Mouse (Mus musculus): ENCODE measurements at regions not wholly inside any gene's neighbourhood (a gene's known extent, or its start where the extent isn't known, plus 50 kb on each side); places are given as distances from the start of the nearest gene placed in this dataset.

DNA sequence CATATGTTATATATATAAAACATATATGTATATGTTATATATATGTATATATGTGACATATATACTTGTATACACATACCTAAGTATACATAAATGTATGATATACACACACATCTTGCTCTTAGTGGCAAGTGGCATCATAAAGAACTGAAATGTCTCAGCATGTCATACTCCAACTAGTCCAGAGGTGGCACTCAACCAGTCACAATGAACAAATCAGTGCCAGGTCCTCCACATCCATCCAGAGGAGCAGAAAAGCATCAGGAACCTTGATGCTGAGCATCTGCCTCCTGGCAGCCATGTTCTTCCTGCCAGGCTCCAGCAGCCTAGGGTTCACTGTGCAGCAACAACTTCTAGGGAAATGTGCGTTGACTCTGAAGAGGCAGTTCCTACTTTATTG lies 405.2 kb upstream of the Mki67 start:
- WGBS = 81% methylated on average over 1 of the region's 1 CpGs

DNA sequence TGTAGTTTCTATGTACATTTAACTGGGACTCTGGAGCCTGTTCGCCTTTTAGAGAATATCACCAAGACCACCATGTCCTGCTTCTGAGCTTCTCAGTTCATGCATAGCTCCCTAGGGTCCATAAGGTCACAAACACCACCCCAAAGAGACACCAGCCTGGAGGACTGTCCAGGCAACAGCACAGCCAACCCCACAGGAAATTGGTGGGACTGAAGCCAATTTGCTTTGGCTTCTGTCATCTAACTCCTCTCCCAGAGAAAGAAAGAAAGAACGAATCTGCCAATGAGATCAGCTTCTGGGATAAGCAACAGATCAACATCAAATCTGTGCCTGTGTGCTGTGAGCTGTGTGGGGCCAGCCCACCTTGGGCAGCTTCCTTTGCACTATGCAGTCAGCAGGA lies 408.6 kb upstream of the Mki67 start:
- H3K27me3 ChIP-seq (ENCODE audit: low read depth, poor library complexity, severe bottlenecking) = peaks cover 23% of the 10 kb centered on the region
- H3K4me1 ChIP-seq = peaks cover 23% of the 10 kb centered on the region
- no peak overlapping the region for H3K4me3 ChIP-seq
- DNase-seq (ENCODE audit: low spot score) = no peak
- 79% methylated on average over 2 of the region's 2 CpGs for WGBS
- no peak overlapping the region for H3K27ac ChIP-seq (replicated peaks)
- H3K9me3 ChIP-seq (replicated peaks) = no peaks in the 10 kb centered on the region
- H3K36me3 ChIP-seq = no peaks in the 10 kb centered on the region

More for the DNA sequence above, 405.2 kb upstream of the Mki67 start:
- no peaks in the 10 kb centered on the region for H3K36me3 ChIP-seq
- no peak for DNase-seq (ENCODE audit: low spot score)
- no peaks in the 10 kb centered on the region for H3K9me3 ChIP-seq (replicated peaks)
- no peak overlapping the region for H3K4me3 ChIP-seq
- peaks cover 18% of the 10 kb centered on the region for H3K27me3 ChIP-seq (ENCODE audit: low read depth, poor library complexity, severe bottlenecking)
- peaks cover 15% of the 10 kb centered on the region for H3K4me1 ChIP-seq
- H3K27ac ChIP-seq (replicated peaks) = no peak overlapping the region

- WGBS = 91% methylated on average over 3 of the region's 3 CpGs
- Histone ChIP-seq H3K9me3 (replicated peaks) (no peaks in the 10 kb centered on the region), H3K27me3 (ENCODE audit: low read depth, poor library complexity, severe bottlenecking) (peaks cover 23% of the 10 kb centered on the region), H3K4me1 (peaks cover 26% of the 10 kb centered on the region), H3K27ac (replicated peaks) (no peak overlapping the region), H3K36me3 (no peaks in the 10 kb centered on the region), H3K4me3 (no peak overlapping the region)
- DNase-seq (ENCODE audit: low spot score) = no peak
Observed at GRCm38 (mm10) chr7:136126393-136126792, 410.2 kb upstream of the Mki67 start.

GRCm38 (mm10) chr7:136127576-136127975 lies 411.4 kb upstream of the Mki67 start:
- DNase-seq (ENCODE audit: low spot score) = no peak
- no peak overlapping the region for H3K27ac ChIP-seq (replicated peaks)
- no peaks in the 10 kb centered on the region for H3K36me3 ChIP-seq
- H3K9me3 ChIP-seq (replicated peaks) = 0 out of 2 replicates have a peak, but pooled peaks cover 5% of the 10 kb centered on the region
- peaks cover 23% of the 10 kb centered on the region for H3K27me3 ChIP-seq (ENCODE audit: low read depth, poor library complexity, severe bottlenecking)
- no peak overlapping the region for H3K4me3 ChIP-seq
- H3K4me1 ChIP-seq = peaks cover 27% of the 10 kb centered on the region
- WGBS = 72% methylated on average over 2 of the region's 2 CpGs

DNA sequence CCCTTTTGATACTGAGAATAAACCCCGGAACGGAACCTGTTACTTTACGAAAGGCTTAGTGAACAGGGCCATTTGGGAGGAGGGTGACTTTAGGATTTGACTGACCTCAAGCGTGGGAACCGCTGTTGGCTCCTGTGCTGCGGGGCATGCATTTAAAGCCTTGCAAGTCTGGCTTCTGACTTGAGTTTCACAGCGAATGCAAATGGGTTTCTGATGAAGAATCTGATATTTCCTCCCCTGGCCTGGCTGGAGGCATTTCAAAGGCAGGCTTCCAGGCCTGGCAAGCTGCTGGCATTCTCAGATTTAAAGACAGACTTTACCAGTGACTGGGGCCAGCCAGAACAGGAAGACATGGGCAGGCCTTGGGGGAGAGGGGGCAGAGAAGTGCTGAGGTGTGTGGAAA lies 413.6 kb upstream of the Mki67 start:
- H3K27ac ChIP-seq (replicated peaks) = 0 out of 2 replicates have a peak overlapping the region, but pooled peaks have one; percentile 55
- H3K36me3 ChIP-seq = no peaks in the 10 kb centered on the region
- no peak overlapping the region for H3K4me3 ChIP-seq
- 30% methylated on average over 7 of the region's 7 CpGs for WGBS
- H3K27me3 ChIP-seq (ENCODE audit: low read depth, poor library complexity, severe bottlenecking) = peaks cover 20% of the 10 kb centered on the region
- H3K9me3 ChIP-seq (replicated peaks) = 0 out of 2 replicates have a peak, but pooled peaks cover 5% of the 10 kb centered on the region
- peak; percentile 51 for DNase-seq (ENCODE audit: low spot score)
- peaks cover 33% of the 10 kb centered on the region for H3K4me1 ChIP-seq

- no peak overlapping the region for H3K27ac ChIP-seq (replicated peaks)
- H3K9me3 ChIP-seq (replicated peaks) = 0 out of 2 replicates have a peak, but pooled peaks cover 5% of the 10 kb centered on the region
- no peaks in the 10 kb centered on the region for H3K36me3 ChIP-seq
- H3K4me3 ChIP-seq = no peak overlapping the region
- 18% methylated on average over 10 of the region's 10 CpGs for WGBS
- H3K27me3 ChIP-seq (ENCODE audit: low read depth, poor library complexity, severe bottlenecking) = peaks cover 12% of the 10 kb centered on the region
- peak; percentile 39 for DNase-seq (ENCODE audit: low spot score)
- peaks cover 38% of the 10 kb centered on the region for H3K4me1 ChIP-seq
Observed at GRCm38 (mm10) chr7:136130666-136131239, 414.6 kb upstream of the Mki67 start.

DNA sequence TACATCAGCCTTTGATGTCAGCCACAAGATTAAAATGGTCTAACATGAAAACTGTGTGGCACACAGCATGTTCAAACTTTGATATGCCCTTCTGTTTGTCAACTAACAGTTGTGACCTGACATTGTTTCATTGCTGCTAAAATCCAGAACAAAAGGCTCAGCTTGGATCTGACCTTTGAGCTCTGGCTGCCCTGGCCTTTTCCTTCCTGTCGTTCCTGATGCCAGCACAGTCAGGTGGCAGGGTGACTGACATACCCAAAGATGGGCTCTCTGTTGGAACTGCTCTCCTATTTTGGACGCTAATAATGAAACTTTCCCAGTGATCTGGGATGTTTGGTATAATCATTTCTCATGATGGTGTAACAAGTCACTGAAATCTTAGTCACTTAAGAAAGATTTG lies 416.8 kb upstream of the Mki67 start:
- no peak overlapping the region for H3K27ac ChIP-seq (replicated peaks)
- 0 out of 2 replicates have a peak, but pooled peaks cover 5% of the 10 kb centered on the region for H3K9me3 ChIP-seq (replicated peaks)
- WGBS = 56% methylated on average over 2 of the region's 2 CpGs
- DNase-seq (ENCODE audit: low spot score) = no peak
- peaks cover 11% of the 10 kb centered on the region; the same call in 1 of the 2 replicates for H3K27me3 ChIP-seq (ENCODE audit: low read depth, poor library complexity, severe bottlenecking)
- H3K4me3 ChIP-seq = no peak overlapping the region
- H3K4me1 ChIP-seq = peaks cover 58% of the 10 kb centered on the region
- H3K36me3 ChIP-seq = no peaks in the 10 kb centered on the region

DNA sequence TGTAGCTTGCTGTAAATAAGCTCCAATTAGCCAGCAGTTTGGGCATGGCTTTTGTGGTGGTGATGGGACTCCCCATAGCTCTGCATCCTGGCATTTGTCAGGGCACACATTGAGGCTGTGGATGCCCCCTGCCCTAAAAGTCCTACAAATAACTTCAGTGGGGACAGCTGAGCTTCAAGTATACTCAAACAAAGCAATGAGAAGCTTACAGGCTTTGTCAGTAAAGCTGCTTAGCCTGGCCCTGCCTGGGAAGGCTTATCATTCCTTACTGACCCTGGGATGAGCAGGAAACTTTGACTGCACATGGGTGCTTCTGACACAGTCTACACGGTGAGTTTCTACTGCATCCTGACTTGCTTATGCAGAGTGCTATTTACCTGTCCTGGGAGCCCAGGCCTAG lies 420.5 kb upstream of the Mki67 start:
- Histone ChIP-seq H3K4me1 (peaks cover 42% of the 10 kb centered on the region), H3K27ac (replicated peaks) (0 out of 2 replicates have a peak overlapping the region, but pooled peaks have one; percentile 7), H3K9me3 (replicated peaks) (0 out of 2 replicates have a peak, but pooled peaks cover 4% of the 10 kb centered on the region), H3K27me3 (ENCODE audit: low read depth, poor library complexity, severe bottlenecking) (peaks cover 17% of the 10 kb centered on the region; the same call in 1 of the 2 replicates), H3K36me3 (no peaks in the 10 kb centered on the region), H3K4me3 (no peak overlapping the region)
- DNase-seq (ENCODE audit: low spot score) = no peak
- WGBS = 41% methylated on average over 1 of the region's 1 CpGs

DNA sequence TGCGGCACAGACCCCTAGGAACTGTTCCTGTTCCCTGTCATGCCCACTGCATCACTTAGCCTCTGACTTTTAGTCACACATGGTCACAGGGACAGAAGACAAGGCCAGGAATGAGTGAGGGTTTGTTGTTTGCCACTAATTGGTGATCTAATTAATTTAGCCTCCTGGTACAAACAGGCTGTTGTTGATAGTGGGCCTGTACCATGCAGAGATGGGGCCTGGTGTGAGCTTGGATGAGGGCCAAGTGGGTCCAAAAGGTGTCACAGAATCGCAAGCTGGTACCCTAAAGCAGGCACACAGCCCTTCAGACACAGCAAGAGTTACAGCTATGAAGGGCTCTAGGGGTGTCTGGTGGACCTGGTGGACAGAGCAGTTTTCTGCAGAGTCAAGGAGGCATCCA lies 421.2 kb upstream of the Mki67 start:
- DNase-seq (ENCODE audit: low spot score) = no peak
- Histone ChIP-seq H3K9me3 (replicated peaks) (no peaks in the 10 kb centered on the region), H3K4me3 (no peak overlapping the region), H3K4me1 (peaks cover 42% of the 10 kb centered on the region), H3K36me3 (no peaks in the 10 kb centered on the region), H3K27me3 (ENCODE audit: low read depth, poor library complexity, severe bottlenecking) (peaks cover 17% of the 10 kb centered on the region; the same call in 1 of the 2 replicates), H3K27ac (replicated peaks) (no peak overlapping the region)
- WGBS = 93% methylated on average over 2 of the region's 2 CpGs

DNA sequence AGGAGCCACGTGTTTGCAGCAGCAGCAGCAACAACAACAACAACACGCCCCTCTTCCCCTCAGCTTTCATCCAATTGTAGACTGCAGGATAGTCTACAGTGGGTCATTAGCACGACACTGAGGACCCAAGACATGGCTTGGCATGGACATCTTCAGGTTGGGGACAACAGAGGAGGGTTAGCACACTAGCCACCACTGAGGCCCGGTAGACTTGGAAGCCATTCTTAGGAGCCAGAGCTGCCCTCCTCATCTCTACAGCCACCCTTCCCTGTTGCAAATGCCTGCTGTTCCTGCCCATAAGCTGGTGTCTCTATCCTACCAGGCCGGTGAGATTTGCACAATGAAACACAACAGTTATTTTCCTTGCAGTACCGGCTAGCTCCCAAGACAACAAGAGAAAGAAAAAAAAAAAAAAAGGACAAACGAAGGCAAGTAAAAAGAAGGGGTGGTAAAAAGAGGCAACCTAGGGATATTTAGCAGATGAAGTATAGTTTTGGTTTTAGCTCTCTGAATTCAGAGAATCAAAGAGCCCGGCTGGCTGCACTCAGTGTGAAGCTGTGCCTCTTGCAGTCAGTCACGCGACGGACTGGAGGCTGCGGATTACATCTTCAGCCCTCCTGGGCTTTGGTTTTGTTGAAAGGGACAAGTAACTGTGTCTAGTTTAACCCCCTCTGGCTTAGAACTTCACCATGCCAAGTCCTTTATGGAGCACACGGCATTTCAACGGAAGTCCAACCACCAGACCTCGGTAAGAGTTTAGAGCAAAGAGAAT lies 421.9 kb upstream of the Mki67 start:
- Histone ChIP-seq H3K4me3 (no peak overlapping the region), H3K9me3 (replicated peaks) (0 out of 2 replicates have a peak, but pooled peaks cover 3% of the 10 kb centered on the region), H3K36me3 (no peaks in the 10 kb centered on the region), H3K4me1 (peaks cover 42% of the 10 kb centered on the region), H3K27ac (replicated peaks) (no peak overlapping the region), H3K27me3 (ENCODE audit: low read depth, poor library complexity, severe bottlenecking) (peaks cover 17% of the 10 kb centered on the region; the same call in 1 of the 2 replicates)
- 47% methylated on average over 15 of the region's 15 CpGs for WGBS
- DNase-seq (ENCODE audit: low spot score) = no peak

DNA sequence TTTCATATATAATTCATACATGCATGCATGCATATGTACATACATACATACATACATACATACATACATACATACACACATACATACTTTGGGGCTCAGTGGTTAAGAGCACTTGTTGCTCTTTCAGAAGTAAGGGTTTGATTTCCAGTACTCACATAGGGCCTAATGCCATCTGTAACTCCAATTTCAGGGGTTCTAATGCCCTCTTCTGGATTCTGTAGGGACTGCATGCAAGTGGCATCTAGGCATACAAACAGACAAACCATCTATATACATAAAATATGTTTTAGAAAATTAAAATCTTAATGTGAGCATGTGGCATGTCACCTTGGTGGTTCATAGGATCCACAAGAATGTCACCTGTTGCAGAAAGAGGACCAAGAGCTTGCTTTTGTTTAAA lies 426.7 kb upstream of the Mki67 start:
- no peak for DNase-seq (ENCODE audit: low spot score)
- no peaks in the 10 kb centered on the region for H3K36me3 ChIP-seq
- H3K4me3 ChIP-seq = no peak overlapping the region
- H3K27ac ChIP-seq (replicated peaks) = no peak overlapping the region
- peaks cover 6% of the 10 kb centered on the region; the same call in 1 of the 2 replicates for H3K27me3 ChIP-seq (ENCODE audit: low read depth, poor library complexity, severe bottlenecking)
- 0 out of 2 replicates have a peak, but pooled peaks cover 3% of the 10 kb centered on the region for H3K9me3 ChIP-seq (replicated peaks)
- peaks cover 12% of the 10 kb centered on the region for H3K4me1 ChIP-seq

DNA sequence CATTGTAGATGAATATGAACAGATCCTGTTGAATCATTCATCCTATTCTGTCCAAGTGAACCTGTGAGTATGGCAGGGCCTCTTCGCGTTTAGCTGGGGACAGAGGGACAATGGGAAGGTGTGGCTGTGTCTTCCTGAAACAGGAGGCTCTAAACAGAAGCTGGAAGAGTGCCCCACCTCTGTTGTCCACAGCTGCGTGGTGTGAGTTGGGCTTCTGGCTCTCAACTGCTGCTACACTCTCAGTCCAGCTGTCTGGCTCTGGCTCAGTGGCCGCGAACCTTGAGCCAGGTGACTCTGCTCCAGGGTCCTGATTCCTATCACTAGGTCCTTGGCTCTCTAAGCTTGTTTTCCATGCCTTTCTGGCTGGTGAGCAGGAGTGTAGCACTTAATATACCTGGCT lies 434.0 kb upstream of the Mki67 start:
- no peaks in the 10 kb centered on the region for H3K9me3 ChIP-seq (replicated peaks)
- no peaks in the 10 kb centered on the region for H3K36me3 ChIP-seq
- H3K4me1 ChIP-seq = peaks cover 22% of the 10 kb centered on the region
- WGBS = 72% methylated on average over 5 of the region's 5 CpGs
- H3K4me3 ChIP-seq = no peak overlapping the region
- H3K27ac ChIP-seq (replicated peaks) = no peak overlapping the region
- no peaks in the 10 kb centered on the region; the same call in 1 of the 2 replicates for H3K27me3 ChIP-seq (ENCODE audit: low read depth, poor library complexity, severe bottlenecking)
- no peak for DNase-seq (ENCODE audit: low spot score)
